Mouse (Mus musculus): ENCODE results near the gene Serpinb9b.
"Not testable (repeated sequence)": the region's sequence is repeated elsewhere in the genome, so short reads cannot be mapped to it uniquely, and the experiment has no call there.

DNA sequence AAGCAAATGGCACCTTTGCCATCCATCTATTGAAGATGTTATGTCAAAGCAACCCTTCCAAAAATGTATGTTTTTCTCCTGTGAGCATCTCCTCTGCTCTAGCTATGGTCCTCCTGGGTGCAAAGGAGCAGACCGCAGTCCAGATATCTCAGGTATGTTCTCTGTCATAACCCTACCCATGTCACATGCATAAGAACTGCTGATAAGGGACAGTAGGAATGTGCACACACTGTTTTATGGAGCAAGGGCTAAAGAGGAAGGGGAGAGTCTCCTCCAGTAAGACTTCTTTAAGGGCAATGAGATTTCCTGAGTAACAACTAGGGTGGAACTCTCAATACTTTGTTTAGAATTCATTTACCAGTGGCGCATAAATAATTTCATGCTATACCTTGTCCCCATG is 2.3 kb downstream of the Serpinb9b start:
- TF ChIP-seq CTCF (IDR thresholded peaks at IDR 0.05; ENCODE audit: low read depth); EP300 (optimal IDR thresholded peaks at IDR 0.05): not testable (repeated sequence)

Measured in stomach, postnatal 0 days (tissue).